Mouse (Mus musculus) cerebellum, postnatal 36 days (tissue): ENCODE results near the gene Gbp3.

Experiments
- DNase-seq, 2 experiments: peaks; one replicate each; pipeline ENCODE4 v3.0.0; 2021 to 2022; ENCODE audit warnings: mixed read lengths in 2 of 2

Gbp3 gene

GRCm38 (mm10) chr3:142590431-142591067 is 30.7 kb downstream of the Gbp3 start:
- no peak for DNase-seq

GRCm38 (mm10) chr3:142594547-142594946 is 34.7 kb downstream of the Gbp3 start, which contains the start of gene Gbp2b:
Gene Gbp2b (plus strand): TSS chr3:142594847.
- no peak for DNase-seq

GRCm38 (mm10) chr3:142597923-142598322 is 38.1 kb downstream of the Gbp3 start:
- no peak for DNase-seq

GRCm38 (mm10) chr3:142601675-142602074 is 41.8 kb downstream of the Gbp3 start:
- no peak for DNase-seq

GRCm38 (mm10) chr3:142618658-142619057 is 58.8 kb downstream of the Gbp3 start:
- DNase-seq: no peak

GRCm38 (mm10) chr3:142619606-142620005 is 59.8 kb downstream of the Gbp3 start:
- no peak for DNase-seq

GRCm38 (mm10) chr3:142620111-142620955 is 60.5 kb downstream of the Gbp3 start, which contains the start of gene Gbp2:
Gene Gbp2 (plus strand): TSS chr3:142620602.
- no peak for DNase-seq

- DNase-seq: no peak
Measured at GRCm38 (mm10) chr3:142620956-142621562, 61.2 kb downstream of the Gbp3 start.
